Mouse (Mus musculus) adrenal gland, postnatal 36 days (tissue): ENCODE data around the gene Arfip1. TPM values are rescaled to one million over a fixed set of nuclear protein-coding genes. Genes with fewer than 3 reads are reported as not detected.
A peak's percentile ranks its signal among the peaks of the same experiment; 100 is the strongest.
"Not testable (repeated sequence)": the region's sequence is repeated elsewhere in the genome, so short reads cannot be mapped to it uniquely, and the experiment has no call there.

Experiments used
- DNase-seq, 2 experiments: peaks; one replicate each; pipeline ENCODE4 v3.0.0; 2021; ENCODE audit warnings: mixed read lengths in 1 of 2
- total RNA-seq, 2 experiments: library from RNA; stranded (reverse); gene quantifications; 2 replicates each; pipeline ENCODE4 v1.2.3; 2021

Gene Arfip1
- total RNA-seq, 2 experiments from 2014 or later = 46.6 to 64.1 TPM

DNA sequence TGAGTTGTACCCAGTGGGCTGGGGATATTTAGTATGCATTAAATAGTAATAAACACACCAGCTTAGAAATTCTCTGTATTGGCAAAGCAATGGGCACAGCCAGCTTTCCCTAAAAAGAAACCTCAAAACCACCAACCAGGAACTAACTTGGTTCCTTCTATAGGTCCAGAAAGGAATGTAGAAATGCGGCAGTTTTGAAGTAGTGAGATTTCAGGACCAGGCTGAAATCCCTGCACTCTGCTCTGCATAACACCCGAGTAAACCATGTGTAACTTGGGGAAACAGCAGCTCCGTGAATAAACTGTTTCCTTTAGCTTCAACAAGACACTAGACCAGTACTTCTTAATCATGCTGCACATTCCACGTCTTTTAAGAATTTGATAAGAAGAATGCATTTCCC, 1.7 kb downstream of the Arfip1 start:
- DNase-seq = no peak

DNA sequence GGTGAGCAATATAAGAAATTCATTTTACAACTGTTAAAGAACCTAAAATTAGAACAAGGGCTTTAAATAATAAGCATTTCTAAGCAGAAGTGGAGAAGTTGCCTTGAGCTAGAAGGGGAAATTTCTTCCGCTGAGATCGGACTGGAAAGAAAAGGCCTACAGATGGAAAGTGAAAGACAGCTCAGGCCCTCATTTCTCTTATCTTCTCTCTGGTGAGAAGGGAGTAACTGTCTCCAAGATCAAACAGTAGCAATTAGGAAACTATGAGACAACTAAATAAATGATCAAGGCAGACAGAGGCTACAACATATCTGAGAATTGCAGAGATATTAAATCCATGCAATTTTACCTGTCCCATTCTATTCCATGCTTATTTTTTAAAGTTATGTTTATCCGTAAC, 11.9 kb downstream of the Arfip1 start:
- DNase-seq = no peak

DNA sequence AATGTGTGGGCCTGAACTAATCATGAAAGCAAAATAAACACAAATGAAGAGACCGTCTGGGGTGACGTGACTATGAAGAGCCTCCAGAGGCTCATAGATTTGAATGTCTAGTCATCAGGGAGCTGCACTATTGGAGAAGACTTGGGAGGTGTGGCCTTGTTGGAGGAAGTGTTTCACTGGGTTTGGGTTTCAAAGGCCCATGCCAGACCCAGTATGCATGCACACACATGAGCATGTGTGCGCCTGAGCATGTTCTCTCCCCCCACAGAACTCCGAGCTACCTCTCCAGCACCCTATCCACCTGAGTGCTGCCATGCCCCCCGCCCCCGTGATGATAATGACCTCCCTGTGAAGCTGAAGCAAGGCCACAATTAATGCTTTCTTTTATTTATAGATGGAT, 12.8 kb downstream of the Arfip1 start:
- no peak for DNase-seq

DNA sequence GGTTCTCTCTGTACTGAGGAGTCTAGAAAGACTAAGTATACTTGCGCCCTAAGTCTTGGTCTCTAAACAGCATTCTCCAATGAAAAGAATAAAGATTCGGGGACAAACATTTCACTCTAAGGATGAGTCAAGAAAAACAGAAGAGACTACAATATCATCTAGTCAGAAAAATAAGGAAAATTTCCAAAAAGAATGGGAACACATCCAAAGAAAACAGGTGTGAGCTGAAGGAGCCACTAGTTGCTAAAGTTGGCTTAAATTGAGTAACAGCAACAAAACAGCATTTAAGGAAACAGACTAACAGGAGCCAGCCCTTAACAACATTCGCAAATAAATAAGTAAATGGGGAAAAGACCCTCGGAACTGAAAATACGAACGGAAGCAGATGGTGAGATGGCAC, 13.9 kb downstream of the Arfip1 start:
- DNase-seq = no peak

DNA sequence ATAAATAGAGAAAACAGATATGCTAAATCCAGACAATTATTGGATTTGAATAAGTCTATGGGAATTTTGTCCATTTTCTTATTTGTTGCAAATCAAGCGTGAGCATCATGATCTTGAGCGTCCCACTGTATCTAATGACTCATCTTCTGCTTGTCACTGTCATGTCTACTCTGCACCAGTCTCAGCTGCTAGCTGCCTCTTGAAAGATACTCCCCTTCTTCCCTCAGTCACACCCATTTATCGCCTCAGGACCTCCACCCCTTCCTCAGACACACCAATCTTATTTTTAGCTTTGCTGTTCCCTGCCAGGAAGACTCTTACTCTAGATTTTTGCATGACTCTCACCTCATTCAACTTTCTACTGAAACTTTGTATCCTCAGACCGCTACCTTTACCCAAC, 19.0 kb downstream of the Arfip1 start:
- no peak for DNase-seq

DNA sequence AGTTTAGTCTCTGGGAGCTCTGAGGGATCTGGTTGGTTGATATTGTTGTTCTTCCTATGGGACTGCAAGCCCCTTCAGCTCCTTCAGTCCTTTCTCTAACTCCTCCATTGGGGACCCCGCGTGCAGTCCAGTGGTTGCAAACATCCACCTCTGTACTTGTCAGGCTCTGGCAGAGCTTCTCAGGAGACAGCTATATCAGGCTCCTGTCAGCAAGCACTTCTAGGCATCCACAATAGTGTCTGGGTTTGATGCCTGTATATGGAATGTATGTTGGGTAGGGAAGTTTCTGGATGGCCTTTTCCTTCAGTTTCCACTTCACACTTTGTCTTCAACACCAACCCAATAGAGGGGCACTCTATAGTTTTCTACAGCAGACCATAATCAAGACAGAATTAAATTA, 19.5 kb downstream of the Arfip1 start:
- DNase-seq = not testable (repeated sequence)

DNA sequence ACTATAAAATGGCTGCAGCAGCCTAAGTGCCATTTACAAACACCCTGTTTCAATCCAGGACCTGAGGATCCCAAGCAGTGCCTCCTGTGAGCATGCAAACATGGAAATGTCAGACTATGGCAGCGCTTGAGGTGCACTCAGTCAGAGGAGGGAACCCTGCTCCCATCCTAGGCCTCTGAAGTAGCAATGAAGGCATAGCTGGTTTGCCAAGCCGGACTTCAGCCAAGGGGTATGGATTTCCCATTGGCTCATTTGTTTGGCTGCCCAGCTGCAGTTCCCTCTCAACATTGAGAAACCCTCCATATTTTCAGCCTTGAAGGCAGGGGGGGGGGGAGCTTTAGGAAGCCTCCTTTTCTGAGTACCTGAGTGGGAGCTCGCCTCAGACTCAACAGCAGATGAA, 24.1 kb downstream of the Arfip1 start:
- peak in 1 of 2 experiments; percentile 21 for DNase-seq

GRCm38 (mm10) chr3:84555780-84556179, 26.6 kb downstream of the Arfip1 start:
- no peak for DNase-seq

DNA sequence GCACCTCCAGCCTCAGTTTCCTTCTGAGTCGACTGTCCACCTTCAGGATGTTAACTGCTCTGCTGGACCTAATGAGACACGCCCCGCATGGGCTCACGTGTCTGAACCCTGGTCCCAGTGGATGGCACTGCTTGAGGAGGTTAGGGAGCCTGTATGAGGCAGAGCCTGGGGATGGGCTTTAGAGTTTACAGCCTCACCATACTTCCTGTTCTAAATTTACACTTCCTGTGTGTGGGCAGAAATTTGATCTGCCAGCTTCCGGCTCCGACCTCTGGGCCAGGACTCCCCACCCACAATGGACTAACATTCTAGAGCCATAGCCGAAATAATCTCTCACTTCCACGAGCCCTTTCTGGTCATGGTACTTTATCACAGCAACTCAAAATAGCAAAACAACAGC, 35.2 kb downstream of the Arfip1 start:
- DNase-seq = no peak

- DNase-seq = peak; percentile 50 to 68
These were observed 40.0 kb downstream of the Arfip1 start for GRCm38 (mm10) chr3:84542450-84542849.

- DNase-seq = peak; percentile 59 to 75
These were observed 40.5 kb downstream of the Arfip1 start for GRCm38 (mm10) chr3:84541881-84542280.

- no peak for DNase-seq
These were observed 41.8 kb downstream of the Arfip1 start for GRCm38 (mm10) chr3:84540640-84541039.

GRCm38 (mm10) chr3:84536987-84537386, 45.4 kb downstream of the Arfip1 start:
- DNase-seq = peak; percentile 27 to 33

GRCm38 (mm10) chr3:84533227-84533626, 49.2 kb downstream of the Arfip1 start:
- no peak for DNase-seq

GRCm38 (mm10) chr3:84529021-84529420, 53.4 kb downstream of the Arfip1 start:
- DNase-seq = no peak

DNA sequence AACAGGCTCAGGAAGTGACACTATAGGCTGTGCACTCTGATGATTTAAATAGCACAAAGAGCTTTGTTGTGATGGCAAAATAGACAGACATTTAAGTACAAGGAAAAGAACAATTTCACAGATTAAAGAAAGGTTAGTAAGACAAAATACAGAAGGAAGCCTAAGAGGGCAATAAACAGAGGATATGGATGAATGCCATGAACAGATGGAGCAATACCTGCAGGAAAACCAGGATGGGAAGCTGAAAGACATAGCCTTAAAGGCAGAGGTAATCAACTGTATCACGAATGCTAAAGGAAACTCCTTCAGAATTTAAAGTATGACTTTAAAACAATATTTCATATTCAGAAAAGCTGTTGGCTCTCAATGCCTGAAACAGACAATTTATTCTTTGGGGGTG, 57.5 kb downstream of the Arfip1 start:
- DNase-seq = no peak

DNA sequence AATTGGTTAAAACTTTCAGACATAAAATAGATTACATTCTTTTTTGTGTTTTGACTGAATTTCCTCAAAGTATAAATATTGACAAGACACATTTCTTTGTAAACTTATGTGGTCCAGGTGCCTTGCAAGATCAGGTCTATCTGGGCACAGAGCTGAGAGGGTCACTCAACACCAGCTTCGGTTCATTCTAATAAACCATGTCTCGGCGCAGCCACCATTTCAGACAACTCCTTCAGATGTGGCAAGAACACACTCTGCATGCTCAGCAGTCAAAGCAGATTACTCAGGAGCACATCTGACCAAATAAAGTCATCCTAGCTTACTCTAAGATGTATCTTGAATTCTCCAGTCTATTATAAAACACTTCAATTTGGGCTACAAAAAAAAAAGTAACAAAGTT, 66.3 kb downstream of the Arfip1 start:
- DNase-seq = no peak

DNA sequence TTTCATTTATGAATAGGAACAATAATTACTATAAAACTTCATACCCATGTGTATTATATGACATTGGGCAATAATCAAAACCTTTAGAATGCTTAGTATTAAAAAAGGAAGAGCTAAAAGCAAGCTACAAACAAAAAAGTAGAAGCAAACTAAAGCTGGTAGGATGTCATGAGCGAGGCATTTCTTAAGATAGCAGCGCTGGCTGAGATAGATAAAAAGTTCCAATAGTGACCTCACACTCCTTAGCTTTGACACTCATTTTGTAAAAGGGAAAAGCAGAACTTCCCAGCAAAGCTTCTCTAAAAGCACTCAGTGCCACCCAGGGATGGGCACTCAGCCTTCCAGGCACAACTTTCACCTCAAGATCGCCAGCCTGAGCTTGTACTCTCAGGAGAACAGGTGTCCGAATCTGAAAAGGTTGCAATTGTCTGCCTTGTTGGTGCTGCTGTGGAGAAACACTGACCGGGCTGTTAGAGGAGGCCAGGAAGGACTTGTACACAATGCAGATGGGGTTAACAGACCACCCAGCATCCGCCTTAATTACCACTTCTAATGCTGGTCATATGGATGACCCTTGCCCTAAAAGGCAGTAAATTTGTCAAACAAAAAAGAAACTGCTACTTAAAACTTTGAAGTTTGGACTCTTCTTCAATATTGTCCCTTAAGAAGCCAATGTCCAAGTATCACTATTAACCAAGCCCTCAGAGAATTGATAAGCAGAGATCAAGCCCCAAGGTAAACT, 69.5 kb downstream of the Arfip1 start:
- DNase-seq = no peak

- DNase-seq = no peak
These were observed 77.2 kb downstream of the Arfip1 start for GRCm38 (mm10) chr3:84505193-84505592.

DNA sequence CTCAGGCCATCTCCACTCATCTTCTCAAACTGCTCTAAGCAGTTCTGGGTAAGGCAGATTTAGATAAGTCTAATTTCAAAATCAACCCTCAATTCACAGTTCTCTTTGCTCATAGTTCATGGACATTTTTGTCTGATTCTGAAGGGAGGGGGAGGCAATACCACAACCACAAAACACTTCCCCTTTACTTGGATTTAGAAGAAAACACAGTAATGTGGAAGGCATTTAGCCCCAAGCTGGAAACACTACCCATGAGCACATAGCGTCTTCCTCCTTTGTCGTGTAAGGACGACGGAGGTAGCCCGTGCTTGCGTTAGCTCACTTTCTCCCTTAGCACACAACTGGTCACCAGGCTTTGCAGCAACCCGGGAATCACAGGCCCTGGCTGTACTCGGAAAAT, 78.1 kb downstream of the Arfip1 start:
- no peak for DNase-seq

GRCm38 (mm10) chr3:84502101-84502500, 80.3 kb downstream of the Arfip1 start:
- DNase-seq = no peak

GRCm38 (mm10) chr3:84500491-84500890, 81.9 kb downstream of the Arfip1 start:
- no peak for DNase-seq

GRCm38 (mm10) chr3:84497718-84498117, 84.7 kb downstream of the Arfip1 start:
- DNase-seq = no peak

DNA sequence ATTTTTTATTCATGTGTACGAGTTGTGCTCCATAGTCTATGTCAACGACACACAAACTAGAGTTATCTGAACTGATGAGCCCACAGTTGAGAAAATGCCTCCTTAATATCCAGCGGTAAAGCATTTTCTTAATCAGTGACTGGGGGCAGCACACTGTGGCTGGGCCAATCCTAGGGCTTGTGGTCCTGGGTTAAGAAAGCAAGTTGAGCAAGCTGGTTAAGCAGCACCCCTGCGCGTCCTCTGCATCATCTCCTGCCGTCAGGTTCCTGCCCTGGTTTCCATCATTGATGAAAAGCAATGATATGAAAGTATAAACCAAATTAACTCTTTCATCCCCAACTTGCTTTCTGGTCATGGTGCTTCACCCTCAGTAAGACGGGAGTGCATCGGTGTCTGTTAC, 89.8 kb downstream of the Arfip1 start:
- no peak for DNase-seq

DNA sequence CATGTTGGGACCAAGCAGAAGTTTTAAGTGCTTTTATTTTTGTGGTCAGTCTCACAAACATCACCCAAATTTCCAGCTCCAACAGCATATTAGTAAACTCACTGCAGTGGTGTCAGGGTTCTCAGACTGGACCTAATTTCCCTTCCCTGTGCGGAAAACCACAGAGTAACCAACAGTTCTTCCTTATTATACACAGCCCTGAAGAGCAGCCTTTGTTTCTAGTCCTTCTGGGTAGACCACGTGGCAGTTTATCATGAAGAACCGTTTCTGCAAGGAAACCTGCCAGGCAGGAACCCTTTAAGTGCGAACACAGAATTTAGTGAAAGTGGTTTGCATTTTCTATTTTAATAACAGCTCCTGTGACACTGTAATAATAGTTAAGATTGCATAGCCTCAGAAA, 90.3 kb downstream of the Arfip1 start:
- no peak for DNase-seq
